Mouse (Mus musculus): ENCODE measurements around the gene Rilpl1.
"Not testable (repeated sequence)": the region's sequence is repeated elsewhere in the genome, so short reads cannot be mapped to it uniquely, and the experiment has no call there.

Rilpl1 gene

DNA sequence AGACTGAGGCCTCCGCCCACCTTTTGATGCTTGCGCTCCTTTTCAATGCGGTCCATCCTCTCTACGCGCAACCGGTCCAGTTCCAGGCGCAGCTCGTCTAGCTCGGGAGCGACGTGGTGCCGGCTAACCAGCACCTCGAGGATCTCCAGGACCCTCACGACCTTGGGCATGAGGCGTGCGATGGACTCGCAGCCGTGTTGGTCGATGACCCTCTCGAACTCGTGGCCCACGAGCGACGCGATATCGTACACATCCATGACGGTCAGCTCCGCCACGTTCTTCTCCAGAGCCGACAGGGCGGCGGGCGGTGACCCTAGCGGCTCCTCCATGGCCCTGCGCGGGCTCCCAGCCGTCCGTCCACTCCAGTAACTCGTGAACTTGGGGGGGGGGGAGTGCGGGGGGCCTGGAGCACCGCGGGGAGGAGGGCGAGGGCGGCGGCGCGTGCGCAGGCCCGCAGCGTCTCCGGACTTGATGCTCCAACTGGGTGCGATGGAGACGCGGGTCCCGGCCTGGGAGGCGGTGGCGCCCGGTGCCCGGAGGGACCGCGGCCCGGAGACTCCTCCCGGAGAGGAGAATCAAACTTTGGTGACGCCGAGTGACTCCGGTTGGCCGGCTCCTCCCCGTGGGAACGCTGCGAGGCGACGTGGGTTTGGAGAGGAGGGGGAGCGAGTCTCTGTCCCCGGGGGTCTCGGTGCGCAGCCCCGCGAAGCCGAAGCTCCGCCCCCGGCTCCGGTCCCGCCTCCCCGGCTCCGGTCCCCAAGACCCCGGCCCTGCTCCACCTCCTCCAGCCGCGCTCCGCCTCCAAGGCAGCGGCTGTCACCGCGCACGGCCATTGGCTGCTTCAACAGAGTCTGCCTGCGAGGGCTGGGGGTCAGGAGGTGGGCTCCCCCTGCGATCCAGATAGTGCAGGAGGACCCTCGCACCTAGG lies at the start of gene Rilpl1:
Gene Rilpl1, minus strand, starts transcription at position 737 of the 928 bp plus-strand sequence.
- DNase-seq (ENCODE audit: extremely low spot score, low spot score), result peak; percentile 88

DNA sequence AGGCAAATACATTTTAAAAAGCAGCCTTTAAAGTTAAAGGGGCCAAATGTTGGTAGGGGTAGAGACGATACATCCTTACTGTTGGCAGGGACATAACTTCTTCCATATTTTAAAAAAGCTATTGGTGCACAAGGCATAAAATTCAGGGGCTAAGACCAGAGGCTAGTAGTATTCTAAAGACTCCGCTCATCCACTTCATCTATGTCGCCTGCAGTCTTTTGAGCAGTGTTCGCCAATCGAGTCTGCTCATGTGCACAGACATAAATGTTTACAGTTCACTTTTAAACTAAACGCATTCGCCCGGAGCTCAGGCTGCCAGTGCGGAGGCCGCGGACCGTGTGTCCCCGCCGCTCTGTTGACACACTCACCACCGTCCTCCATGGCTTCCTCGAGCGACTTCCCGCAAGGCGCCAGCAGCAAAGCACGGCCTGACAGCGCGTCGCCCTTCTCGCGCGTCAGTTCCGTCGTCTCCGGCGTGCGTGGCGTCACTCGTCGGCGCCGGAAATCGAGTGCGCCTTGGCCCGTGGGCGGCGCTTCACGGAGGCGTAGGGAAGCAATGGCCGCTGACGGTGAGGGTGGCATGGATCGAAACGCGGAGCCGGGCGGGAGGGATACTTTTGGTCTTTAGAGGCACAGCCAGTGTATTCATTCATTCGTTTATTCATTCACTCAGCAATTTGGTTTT lies 47.6 kb upstream of the Rilpl1 start, which contains the start of the genes Eif2b1 and Gtf2h3:
Gene Eif2b1, minus strand, starts transcription at position 499 of the 685 bp plus-strand sequence.
Gene Gtf2h3, plus strand, starts transcription at position 508 of the 685 bp plus-strand sequence.
- DNase-seq (ENCODE audit: extremely low spot score, low spot score), result peak; percentile 93

DNA sequence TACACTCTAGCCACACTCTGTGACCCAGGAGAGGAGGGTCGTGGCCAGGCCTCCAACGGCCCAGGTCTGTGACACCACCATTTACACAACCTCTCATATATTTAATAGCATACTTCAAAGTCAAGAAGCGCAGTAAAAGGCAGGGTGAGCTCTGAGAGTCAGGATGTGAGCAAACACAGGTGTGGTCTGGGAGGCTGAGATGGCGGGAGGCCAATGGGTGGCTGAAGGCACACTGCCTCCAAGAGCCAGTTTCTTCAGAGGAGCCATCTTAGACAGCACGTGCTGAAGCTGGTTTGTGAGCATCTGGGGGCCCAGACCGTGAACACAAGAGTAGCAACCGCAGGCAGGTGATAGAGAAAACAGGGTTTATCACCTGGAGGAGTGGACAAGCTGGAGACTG lies 44.3 kb upstream of the Rilpl1 start:
- no peak for DNase-seq (ENCODE audit: extremely low spot score, low spot score)

DNA sequence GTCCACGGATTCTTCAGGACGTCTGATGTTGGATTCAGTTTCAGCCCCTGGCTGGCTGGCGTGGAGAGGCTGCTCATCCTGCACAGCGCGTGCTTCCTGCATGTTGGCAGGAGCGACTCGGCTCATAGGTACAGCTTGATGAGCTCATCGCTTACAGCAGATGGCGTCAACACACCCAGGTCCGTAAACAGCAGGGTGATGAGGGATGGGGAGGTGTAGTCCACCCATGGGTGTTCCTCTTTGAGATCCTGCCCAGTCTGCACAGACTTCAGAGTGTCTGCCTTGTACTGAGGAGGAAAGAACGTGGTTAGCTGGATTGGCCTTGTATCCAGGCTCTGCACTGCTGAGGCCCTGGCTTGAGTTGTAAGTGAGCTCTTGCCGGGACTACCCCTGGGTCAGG lies 39.9 kb upstream of the Rilpl1 start:
- DNase-seq (ENCODE audit: extremely low spot score, low spot score), result no peak

DNA sequence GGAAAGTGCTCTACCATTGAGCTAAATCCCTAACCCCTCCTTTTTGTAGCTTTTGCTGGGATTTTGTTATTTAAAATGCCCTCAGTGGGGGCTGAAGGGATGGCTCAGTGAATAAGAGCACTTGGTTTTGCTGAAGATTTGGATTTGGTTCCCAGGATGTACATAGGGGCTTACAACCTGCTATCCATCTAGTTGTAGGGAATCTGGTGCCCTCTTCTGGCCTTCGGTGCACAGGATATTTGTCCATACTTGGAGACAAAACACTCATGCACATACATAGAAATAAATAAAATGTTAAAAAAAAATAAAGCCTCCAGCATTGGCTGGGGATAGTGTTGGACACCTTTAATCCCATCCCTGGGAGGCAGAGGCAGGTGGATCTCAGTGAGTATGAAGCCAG lies 24.0 kb upstream of the Rilpl1 start:
- DNase-seq (ENCODE audit: extremely low spot score, low spot score), result no peak

DNA sequence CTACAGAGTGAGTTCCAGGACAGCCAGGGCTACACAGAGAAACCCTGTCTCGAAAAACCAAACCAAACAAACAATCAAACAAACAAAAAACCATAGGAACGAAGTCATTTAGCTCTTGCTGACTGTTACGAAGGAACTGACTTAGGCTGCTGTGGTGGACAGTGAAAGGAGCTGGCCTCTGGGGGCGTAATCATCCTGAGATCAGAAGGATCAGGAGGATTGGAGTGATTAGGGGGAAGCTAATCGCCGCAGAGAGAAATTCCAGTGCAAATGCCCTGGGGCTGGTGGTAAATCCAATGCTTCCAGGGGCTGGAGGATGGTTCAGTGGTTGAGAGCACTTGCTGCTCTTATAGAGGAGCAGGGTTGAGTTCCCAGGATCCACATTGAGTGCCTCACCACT lies 22.4 kb upstream of the Rilpl1 start:
- no peak for DNase-seq (ENCODE audit: extremely low spot score, low spot score)

DNA sequence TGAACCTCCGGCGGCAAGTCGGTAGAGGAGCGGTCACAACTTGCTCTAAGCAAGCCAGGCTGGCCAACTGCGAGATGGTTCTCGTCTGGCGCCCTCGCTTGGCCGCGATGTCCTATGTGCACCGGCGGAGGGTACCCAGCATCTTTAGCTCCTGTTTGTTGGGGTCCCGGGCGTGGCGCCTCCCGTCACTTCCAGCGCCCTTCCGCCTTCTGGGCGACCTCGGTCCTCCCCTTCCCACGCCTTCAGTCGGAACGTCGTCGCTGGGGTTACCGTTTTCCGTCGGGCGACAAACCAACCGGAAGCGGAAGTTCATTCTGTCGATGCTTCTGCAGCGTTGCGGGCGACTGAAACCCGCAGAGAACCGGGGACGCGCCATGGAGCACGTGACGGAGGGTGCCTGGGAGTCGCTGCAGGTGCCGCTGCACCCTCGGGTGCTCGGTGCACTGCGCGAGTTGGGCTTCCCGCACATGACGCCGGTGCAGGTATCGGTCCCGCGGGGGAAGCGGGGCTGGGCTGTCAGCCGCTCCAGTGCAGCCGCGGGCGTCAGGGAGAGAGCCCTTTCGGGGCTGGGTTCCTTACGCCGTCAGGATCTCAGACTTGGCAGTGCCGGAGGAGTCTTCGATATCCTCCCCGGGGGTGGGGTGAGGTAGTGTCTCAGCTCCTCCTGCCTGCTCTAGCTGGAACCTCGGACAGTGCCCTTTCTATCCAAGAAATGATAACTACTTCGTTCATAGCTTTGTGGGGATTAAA lies 21.5 kb upstream of the Rilpl1 start, which contains the start of gene Ddx55:
Gene Ddx55, plus strand, starts transcription at position 307 of the 750 bp plus-strand sequence.
- DNase-seq (ENCODE audit: extremely low spot score, low spot score), result peak; percentile 90

DNA sequence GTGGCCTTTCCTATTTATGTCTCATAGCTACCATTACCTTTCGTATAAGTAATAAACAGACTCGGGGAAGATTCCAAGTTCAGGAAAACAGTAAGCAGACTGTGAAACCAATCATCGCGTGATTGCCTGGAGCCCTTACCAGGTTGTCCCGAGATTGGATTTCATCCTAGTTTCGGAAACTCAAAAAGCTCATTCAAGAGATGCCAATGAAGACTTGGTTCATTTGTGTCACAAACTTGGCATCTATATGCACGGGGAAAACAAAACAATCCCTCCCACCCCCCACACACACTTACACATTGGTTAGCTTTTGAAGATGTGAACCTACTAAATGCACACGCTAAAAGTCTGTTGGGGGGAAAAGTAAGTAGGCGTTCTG lies 20.9 kb upstream of the Rilpl1 start:
- no peak for DNase-seq (ENCODE audit: extremely low spot score, low spot score)

DNA sequence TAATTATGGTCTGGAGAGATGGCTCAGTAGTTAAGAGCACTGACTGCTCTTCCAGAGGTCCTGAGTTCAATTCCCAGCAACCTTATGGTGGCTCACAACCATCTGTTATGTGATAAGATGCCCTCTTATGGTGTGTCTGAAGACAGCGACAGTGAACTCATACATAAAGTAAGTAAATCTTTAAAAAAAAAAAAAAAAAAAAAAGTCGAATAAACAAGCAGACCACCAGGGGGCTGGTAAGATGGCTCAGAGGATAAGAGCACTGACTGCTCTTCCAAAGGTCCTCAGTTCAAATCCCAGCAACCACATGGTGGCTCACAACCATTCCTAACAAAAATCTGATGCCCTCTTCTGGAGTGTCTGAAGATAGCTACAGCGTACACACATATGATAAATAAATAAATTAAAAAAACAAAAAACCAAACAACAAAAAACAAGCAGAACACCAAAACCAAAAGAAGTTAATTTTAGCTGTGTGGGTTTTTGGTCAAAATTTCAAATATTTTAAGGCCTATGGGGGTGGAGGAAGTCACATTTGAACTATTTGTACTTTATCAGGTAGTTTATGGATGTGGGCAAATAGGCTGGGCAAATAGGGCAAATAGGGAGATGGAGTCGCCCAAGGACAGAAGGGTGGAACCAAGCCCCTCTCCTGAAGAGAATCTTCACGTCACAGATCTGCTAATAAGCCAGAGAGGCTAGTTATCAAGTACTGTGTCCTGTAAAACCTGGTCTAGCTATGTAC lies 20.3 kb upstream of the Rilpl1 start:
- DNase-seq (ENCODE audit: extremely low spot score, low spot score), result not testable (repeated sequence)

DNA sequence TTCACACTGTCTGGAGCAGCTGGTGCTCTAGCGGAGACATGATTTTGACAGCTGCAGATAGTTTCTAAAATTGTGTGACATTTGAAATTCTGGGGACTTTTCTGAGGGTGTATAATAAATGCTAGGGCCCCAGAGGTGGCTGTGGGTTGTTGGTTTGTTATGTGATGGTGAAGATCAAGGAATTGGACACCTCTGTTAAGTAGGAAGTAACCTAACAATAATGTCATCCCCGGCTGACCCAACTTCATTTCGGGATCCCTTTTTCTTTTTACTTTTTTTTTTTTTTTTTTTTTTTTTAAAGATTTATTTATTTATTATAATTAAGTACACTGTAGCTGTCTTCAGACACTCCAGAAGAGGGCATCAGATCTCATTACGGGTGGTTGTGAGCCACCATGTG lies 19.5 kb upstream of the Rilpl1 start:
- not testable (repeated sequence) for DNase-seq (ENCODE audit: extremely low spot score, low spot score)

DNA sequence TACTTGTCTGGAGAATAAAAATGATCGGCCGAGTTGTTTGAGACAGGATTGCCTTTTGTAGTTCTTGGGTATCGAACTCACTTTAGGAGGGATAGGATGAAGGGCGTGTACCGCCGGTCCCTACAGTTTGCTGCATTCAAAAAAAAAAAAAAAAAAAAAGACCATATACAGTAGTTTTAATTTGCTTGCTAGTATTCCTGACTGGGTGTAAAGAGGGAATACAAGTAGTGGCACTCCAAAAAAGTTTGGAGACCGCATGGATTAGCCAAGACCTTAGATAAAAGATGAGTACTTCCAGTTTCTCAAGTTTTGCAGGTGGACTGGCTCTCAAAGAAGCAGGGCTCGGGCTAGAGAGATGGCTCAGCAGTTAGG lies 10.4 kb upstream of the Rilpl1 start:
- no peak for DNase-seq (ENCODE audit: extremely low spot score, low spot score)

DNA sequence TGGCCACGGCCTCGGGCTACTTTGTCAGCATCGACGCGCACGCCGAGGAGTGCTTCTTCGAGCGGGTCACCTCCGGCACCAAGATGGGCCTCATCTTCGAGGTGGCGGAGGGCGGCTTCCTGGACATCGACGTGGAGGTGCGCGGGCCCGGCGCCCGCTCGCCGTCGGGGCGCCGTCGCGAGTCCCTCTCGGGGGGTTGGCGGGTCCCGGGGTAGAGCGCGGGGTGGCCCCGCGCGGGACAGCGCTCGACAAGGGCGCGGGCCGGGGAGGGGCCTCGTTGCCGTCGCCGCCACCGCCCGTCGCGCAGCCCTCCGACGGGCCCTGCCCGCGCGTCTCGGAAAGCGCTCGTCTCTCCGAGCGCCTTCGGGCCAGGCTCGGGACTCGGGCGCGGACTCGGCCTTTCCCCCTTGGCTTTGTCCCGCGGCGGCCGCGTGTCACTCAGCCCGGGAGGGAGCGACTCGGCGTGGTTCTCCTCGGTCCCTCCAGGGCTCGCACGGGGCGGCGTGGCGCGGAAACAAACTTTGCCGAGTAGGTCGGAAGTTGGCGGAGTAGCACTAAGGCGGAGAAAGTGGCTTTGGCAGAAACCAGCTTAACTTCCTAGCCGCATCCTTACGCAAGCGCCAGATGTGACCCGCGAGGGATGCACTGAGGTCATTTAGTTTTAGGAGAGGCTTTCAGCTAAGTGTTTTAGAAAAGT lies 9.9 kb upstream of the Rilpl1 start:
- DNase-seq (ENCODE audit: extremely low spot score, low spot score), result peak; percentile 58

DNA sequence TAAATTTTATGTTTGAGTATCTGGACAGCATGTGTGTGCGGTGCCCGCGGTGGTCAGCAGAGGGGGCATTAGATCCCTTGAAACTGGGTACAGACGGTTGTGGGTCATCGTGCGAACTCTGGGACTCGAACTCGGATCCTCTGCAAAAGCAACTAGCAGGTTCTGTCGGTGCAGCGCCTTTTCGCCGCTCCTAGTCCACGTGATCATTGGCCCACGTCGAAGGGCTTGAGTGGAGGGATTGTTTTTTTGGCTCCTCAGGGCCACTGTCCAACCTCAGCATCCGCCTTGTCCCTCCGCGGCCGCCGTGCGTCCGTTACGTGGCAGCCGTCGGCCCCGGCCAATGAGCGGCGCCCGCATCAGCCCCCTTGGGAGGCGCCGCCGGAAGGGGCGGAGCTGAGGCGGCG lies 9.2 kb upstream of the Rilpl1 start, which contains the start of gene Tmed2:
Gene Tmed2, plus strand, starts transcription at position 313 of the 404 bp plus-strand sequence.
- peak; percentile 92 for DNase-seq (ENCODE audit: extremely low spot score, low spot score)

DNA sequence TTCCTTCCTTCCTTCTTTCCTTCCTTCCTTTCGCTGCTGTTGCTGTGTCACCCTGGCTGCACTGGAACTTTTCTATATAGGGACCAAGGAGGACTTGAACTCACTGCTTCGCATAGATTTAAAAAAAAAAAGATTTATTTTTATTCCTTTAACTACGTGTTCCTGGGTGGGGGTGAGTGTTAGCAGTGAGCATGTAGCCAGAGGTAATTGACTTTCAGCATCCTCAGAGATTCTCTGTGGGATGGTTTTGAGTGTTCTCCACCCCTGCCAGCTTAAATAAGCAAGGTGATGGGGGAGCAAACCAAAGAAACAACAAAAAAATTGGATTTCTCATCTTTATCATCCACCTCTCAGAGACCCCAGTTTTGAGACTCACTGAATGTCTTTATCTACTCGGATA lies 8.7 kb upstream of the Rilpl1 start:
- DNase-seq (ENCODE audit: extremely low spot score, low spot score), result no peak

DNA sequence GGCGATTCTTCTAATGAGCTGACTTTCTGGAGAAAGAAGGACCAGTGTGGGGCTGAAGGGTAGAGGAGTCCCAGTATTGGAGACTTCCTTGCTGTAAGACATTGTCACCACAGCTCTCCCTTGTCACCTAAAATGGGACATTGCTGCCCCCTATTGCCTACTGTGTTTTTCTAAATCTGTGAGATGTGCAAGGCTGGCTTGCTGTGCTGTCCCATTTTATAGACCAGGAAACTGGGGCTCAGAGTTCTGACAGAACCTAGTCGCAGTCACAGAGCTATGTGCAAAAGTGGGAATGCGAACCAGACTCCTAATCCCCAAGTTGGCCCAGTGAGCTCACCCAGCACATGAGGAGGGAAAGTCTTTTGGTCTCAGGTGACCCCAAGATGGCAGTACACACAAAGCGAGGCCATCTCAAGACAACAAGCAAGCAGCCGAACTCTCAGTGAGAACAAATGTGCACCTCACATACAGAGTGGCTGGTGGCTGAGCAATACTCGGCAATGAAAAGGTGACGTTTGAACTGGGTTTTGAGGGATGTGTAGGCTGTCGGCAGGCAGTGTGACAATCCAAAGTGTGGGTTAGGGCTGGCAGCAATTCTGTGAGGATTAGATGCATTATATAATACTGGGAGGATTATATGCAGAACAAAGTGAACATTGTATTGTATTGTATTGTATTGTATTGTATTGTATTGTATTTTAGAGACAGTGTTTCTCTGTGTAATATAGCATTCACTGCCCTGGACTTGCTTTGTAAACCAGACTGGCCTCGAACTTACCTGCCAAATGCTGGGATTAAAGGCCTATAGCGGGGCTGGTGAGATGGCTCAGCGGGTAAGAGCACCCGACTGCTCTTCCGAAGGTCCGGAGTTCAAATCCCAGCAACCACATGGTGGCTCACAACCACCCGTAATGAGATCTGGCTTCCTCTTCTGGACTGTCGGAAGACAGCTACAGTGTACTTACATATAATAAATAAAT lies 7.9 kb upstream of the Rilpl1 start:
- no peak for DNase-seq (ENCODE audit: extremely low spot score, low spot score)

DNA sequence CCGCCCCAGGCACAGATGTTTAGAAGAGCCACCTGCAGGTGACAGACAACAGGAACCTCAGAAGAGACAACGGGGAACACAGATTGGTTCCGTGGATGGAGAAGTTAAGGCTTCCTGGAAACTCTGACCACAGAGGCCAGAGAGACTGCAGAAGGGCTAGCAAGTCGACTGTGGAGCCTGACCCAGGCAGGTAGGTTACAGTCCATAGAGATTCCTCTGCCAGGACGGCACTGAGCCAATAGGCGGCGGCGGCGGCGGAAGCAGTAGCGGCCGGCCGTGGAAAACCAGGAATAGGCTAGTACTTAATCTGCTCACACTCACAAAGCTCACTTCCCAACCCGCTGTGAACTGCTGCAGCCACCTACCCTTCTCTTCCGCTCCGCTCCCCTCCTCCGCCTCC lies 5.6 kb upstream of the Rilpl1 start:
- no peak for DNase-seq (ENCODE audit: extremely low spot score, low spot score)

DNA sequence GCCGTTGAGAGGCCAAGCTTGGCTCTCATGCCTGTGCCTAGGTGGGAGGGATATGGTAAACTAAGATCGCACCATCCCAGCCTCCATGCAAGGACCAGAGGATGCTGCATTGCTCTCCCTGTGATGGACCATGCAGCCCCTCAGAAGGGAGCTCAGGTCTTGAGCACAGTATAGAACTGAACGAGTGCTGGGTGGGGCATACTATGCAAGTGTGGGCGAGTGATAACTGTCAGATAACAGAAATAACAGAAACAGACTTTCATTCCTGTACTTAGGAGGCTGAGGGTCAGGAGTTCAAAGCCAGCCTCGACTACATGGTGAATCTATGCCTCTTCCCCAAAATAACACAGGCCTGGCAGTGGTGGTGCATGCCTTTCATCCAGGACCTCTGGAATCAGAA lies 3.8 kb upstream of the Rilpl1 start:
- no peak for DNase-seq (ENCODE audit: extremely low spot score, low spot score)

DNA sequence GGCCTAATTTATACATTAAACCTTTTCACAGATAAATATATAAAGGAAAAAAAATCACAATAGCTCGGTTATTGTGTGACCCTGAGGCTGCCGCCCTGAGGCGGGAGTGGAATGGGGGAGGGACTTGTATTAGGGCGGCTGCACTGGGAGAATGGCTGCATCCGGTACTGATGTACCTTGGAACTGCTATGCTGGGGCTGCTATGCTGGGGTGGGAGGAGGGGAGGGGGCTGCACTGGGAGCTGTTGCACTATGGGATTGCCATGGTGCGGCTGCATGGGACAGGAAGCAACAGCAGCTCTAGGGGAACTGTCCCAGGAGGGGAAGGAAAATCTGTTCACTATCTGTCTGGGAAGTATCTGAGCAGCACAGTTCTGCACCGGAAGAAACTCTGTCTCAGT lies 1.3 kb upstream of the Rilpl1 start:
- DNase-seq (ENCODE audit: extremely low spot score, low spot score), result no peak

DNA sequence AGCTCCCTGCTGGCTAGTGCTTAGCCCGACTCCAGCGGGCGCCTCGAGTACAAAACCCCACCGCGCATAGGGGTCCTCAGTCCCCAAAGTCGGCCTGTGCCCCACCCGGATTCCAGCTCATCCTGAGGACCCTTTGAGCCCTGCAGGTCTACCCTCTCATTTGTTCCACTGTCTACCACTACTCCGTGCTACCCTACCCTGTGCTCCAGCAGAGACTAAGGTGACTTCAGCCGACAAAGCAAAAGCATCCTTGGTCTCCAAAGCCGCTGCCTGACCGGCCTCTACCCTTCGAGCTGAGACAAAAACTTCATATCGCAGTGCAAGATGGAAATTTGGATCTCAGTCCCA lies 366 bp upstream of the Rilpl1 start:
- no peak for DNase-seq (ENCODE audit: extremely low spot score, low spot score)

Data from neural tube, embryonic 10.5 days (tissue).